Mouse (Mus musculus) olfactory bulb, adult 2 months (tissue): ENCODE measurements around the gene Golph3l. TPM values are rescaled to one million over a fixed set of nuclear protein-coding genes. Genes with fewer than 3 reads are reported as not detected.
"Not testable (repeated sequence)": the region's sequence is repeated elsewhere in the genome, so short reads cannot be mapped to it uniquely, and the experiment has no call there.

Source experiments
- H3K27ac ChIP-seq: fragments of 200-500 bp; 2 replicates; pipeline ENCODE4 v1.5.1; 2012; ENCODE audit warnings: low read depth, low read length; ENCODE audit not compliant: insufficient read depth
- H3K4me1 ChIP-seq: fragments of 200-500 bp; 2 replicates; pipeline ENCODE4 v1.6.1; 2012; ENCODE audit warnings: low read length; ENCODE audit not compliant: control insufficient read depth, insufficient read depth
- H3K4me3 ChIP-seq: fragments of 200-500 bp; 2 replicates; pipeline ENCODE4 v1.5.1; 2012; ENCODE audit warnings: mild to moderate bottlenecking, low read depth, low read length, moderate library complexity; ENCODE audit not compliant: insufficient read depth
- CTCF ChIP-seq: fragments of 200-500 bp; IDR thresholded peaks from 2 replicates; pipeline ENCODE4 v1.5.1; 2012; ENCODE audit warnings: low read depth, mild to moderate bottlenecking, low read length, moderate library complexity; ENCODE audit not compliant: insufficient read depth
- POLR2A ChIP-seq: fragments of 200-500 bp; IDR thresholded peaks from 2 replicates; pipeline ENCODE4 v1.6.1; 2012; ENCODE audit warnings: mild to moderate bottlenecking, low read depth, low read length, moderate library complexity; ENCODE audit not compliant: insufficient read depth
- WGBS: fragments of 180-500 bp; shearing (Covaris S2); methylation state at CpG from one replicate; pipeline ENCODE4 v1.1.7; 2018; 5-methylcytosine and 5-hydroxymethylcytosine counted together
- polyA plus RNA-seq: library from polyadenylated mRNA; stranded (reverse); fragments of >200 nt; gene quantifications from 2 replicates; pipeline ENCODE4 v1.2.4, GENCODE M21; 2012; ENCODE audit warnings: low replicate concordance; ENCODE audit not compliant: missing spikeins, insufficient read depth, insufficient read length

Golph3l gene
- polyA plus RNA-seq, 1 experiment, result not detected

DNA sequence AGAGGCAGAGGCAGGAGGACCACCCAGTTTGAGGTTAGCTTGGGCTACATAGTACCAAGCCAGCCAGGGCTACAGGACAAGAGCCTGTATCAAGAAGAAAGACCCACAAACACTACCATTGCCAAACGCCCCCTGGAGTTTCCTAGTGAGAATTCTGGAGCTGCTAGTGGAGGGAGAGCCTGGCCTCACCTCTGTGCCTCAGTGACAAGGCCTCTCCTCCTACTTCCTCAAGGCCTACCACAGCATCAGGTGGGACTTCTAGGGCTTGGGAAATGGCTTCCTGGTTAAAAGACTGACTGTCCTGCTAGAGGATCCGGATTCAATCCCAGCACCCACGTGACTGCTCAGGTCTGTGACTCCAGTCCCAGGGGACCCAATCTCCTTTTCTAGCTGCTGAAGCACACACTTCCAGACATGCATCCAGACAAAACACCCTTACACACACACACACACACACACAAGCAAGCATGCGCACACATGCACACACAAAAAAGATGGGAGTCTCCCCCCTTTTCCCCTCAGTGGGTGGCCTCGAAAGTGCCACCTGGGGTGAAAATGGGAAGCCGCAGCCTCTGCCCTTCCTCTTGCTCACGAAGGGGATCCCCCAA, 63.6 kb downstream of the Golph3l start:
- WGBS, result 63% methylated on average over 7 of the region's 7 CpGs
- Histone ChIP-seq H3K4me3 (no peak overlapping the region), H3K4me1 (peaks cover 7% of the 10 kb centered on the region; the same call in 1 of the 2 replicates), H3K27ac (no peak overlapping the region)
- TF ChIP-seq POLR2A (no peak), CTCF (no peak)

GRCm38 (mm10) chr3:95652871-95653270, 64.1 kb downstream of the Golph3l start:
- TF ChIP-seq POLR2A, result no peak
- Histone ChIP-seq H3K4me1 (peaks cover 7% of the 10 kb centered on the region; the same call in 1 of the 2 replicates), H3K4me3 (no peak overlapping the region), H3K27ac (no peak overlapping the region)
- 48% methylated on average over 6 of the region's 6 CpGs for WGBS

GRCm38 (mm10) chr3:95653473-95654034, 64.8 kb downstream of the Golph3l start:
- 31% methylated on average over 11 of the region's 11 CpGs for WGBS
- Histone ChIP-seq H3K27ac (no peak overlapping the region), H3K4me3 (no peak overlapping the region), H3K4me1 (peaks cover 7% of the 10 kb centered on the region; the same call in 1 of the 2 replicates)
- TF ChIP-seq CTCF (no peak), POLR2A (no peak)

DNA sequence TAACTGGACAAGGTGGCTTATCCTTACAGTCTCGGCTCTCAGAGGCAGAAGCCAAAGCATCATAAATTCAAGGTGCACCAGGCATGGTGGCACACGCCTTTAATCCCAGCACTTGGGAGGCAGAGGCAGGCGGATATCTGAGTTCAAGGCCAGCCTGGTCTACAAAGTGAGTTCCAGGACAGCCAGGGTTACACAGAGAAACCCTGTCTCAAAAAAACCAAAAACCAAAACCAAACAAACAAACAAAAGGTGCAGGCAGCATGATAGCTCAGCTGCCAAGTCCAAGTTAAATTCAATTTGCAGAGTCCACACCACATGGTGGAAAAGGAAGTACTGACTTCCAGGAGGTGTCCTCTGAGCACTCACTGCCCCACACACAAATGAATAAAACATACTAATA, 65.6 kb downstream of the Golph3l start:
- H3K4me1 ChIP-seq, H3K4me3 ChIP-seq, H3K27ac ChIP-seq: not testable (repeated sequence)
- WGBS, result 96% methylated on average over 3 of the region's 3 CpGs

- Histone ChIP-seq H3K4me3 (no peak overlapping the region), H3K27ac (no peak overlapping the region), H3K4me1 (peaks cover 7% of the 10 kb centered on the region; the same call in 1 of the 2 replicates)
- TF ChIP-seq CTCF (no peak), POLR2A (no peak)
- WGBS, result 80% methylated on average over 5 of the region's 5 CpGs
These were observed 66.7 kb downstream of the Golph3l start for GRCm38 (mm10) chr3:95655437-95655836.

- no peak overlapping the region for H3K4me3 ChIP-seq
- 85% methylated on average over 3 of the region's 3 CpGs for WGBS
- no peak overlapping the region for H3K27ac ChIP-seq
- TF ChIP-seq POLR2A, result no peak
- no peak for TF ChIP-seq CTCF
- peaks cover 4% of the 10 kb centered on the region; the same call in 1 of the 2 replicates for H3K4me1 ChIP-seq
These were observed 68.4 kb downstream of the Golph3l start for GRCm38 (mm10) chr3:95657108-95657507.

GRCm38 (mm10) chr3:95657711-95658110, 69.0 kb downstream of the Golph3l start:
- TF ChIP-seq POLR2A (no peak), CTCF (no peak)
- 84% methylated on average over 3 of the region's 3 CpGs for WGBS
- Histone ChIP-seq H3K27ac (no peak overlapping the region), H3K4me1 (peaks cover 2% of the 10 kb centered on the region; the same call in 1 of the 2 replicates), H3K4me3 (no peak overlapping the region)

- H3K4me1 ChIP-seq, result peaks cover 2% of the 10 kb centered on the region; the same call in 1 of the 2 replicates
- peak within 1 kb of the TSS; percentile 89 for H3K4me3 ChIP-seq
- H3K27ac ChIP-seq, result peak within 1 kb of the TSS; percentile 98
- WGBS, result under 1% methylated on average over 43 of the region's 43 CpGs
- TF ChIP-seq POLR2A, result peak; percentile 97
- TF ChIP-seq CTCF, result no peak
These were observed 69.6 kb downstream of the Golph3l start, which contains the start of gene Mcl1 for GRCm38 (mm10) chr3:95658236-95658867. Gene Mcl1, plus strand, starts transcription at chr3:95658788.

- under 1% methylated on average over 109 of the region's 113 CpGs for WGBS
- Histone ChIP-seq H3K4me1 (peaks cover 2% of the 10 kb centered on the region; the same call in 1 of the 2 replicates), H3K27ac (peak overlapping the region; percentile 98), H3K4me3 (peak overlapping the region; percentile 89)
- TF ChIP-seq POLR2A, result no peak
- TF ChIP-seq CTCF, result no peak
These were observed 70.4 kb downstream of the Golph3l start for GRCm38 (mm10) chr3:95658868-95659712.
